Mouse (Mus musculus): ENCODE results near the gene Tbc1d22a. TPM values are rescaled to one million over a fixed set of nuclear protein-coding genes. Genes with fewer than 3 reads are reported as not detected.
"Not testable (repeated sequence)": the region's sequence is repeated elsewhere in the genome, so short reads cannot be mapped to it uniquely, and the experiment has no call there.

The Tbc1d22a gene
- polyA plus RNA-seq, 1 experiment from 2014 or later: 16.6 TPM

- H3K36me3 ChIP-seq (ENCODE audit: insufficient read depth, low read length): no peaks in the 10 kb centered on the region
- WGBS: 54% methylated on average over 12 of the region's 12 CpGs
- H3K27ac ChIP-seq (ENCODE audit: low read length): no peak overlapping the region
- H3K9me3 ChIP-seq (ENCODE audit: low read length): no peaks in the 10 kb centered on the region
- peaks cover 43% of the 10 kb centered on the region for H3K4me1 ChIP-seq (ENCODE audit: insufficient read depth, low read length)
- H3K4me3 ChIP-seq (ENCODE audit: low read length): no peak overlapping the region
- no peaks in the 10 kb centered on the region for H3K27me3 ChIP-seq (ENCODE audit: insufficient read depth, low read length)
- H3K9ac ChIP-seq (replicated peaks; ENCODE audit: low read length): no peak overlapping the region
- no peak overlapping the region for H3K4me2 ChIP-seq (replicated peaks; ENCODE audit: low read depth, low read length)
- no peak for ATAC-seq (ENCODE audit: low FRiP score, low TSS enrichment)
Measured at GRCm38 (mm10) chr15:86171316-86171715, 42.9 kb upstream of the Tbc1d22a start.

GRCm38 (mm10) chr15:86172124-86172523 lies 42.1 kb upstream of the Tbc1d22a start:
- no peak overlapping the region for H3K4me2 ChIP-seq (replicated peaks; ENCODE audit: low read depth, low read length)
- no peak overlapping the region for H3K4me3 ChIP-seq (ENCODE audit: low read length)
- ATAC-seq (ENCODE audit: low FRiP score, low TSS enrichment): no peak
- H3K9ac ChIP-seq (replicated peaks; ENCODE audit: low read length): no peak overlapping the region
- no peak overlapping the region for H3K27ac ChIP-seq (ENCODE audit: low read length)
- H3K9me3 ChIP-seq (ENCODE audit: low read length): no peaks in the 10 kb centered on the region
- 42% methylated on average over 3 of the region's 3 CpGs for WGBS
- peaks cover 43% of the 10 kb centered on the region for H3K4me1 ChIP-seq (ENCODE audit: insufficient read depth, low read length)
- no peaks in the 10 kb centered on the region for H3K36me3 ChIP-seq (ENCODE audit: insufficient read depth, low read length)
- no peaks in the 10 kb centered on the region for H3K27me3 ChIP-seq (ENCODE audit: insufficient read depth, low read length)

GRCm38 (mm10) chr15:86172526-86172925 lies 41.7 kb upstream of the Tbc1d22a start:
- Histone ChIP-seq H3K9me3 (ENCODE audit: low read length) (no peaks in the 10 kb centered on the region), H3K4me2 (replicated peaks; ENCODE audit: low read depth, low read length) (no peak overlapping the region), H3K27me3 (ENCODE audit: insufficient read depth, low read length) (no peaks in the 10 kb centered on the region), H3K36me3 (ENCODE audit: insufficient read depth, low read length) (no peaks in the 10 kb centered on the region), H3K27ac (ENCODE audit: low read length) (no peak overlapping the region), H3K9ac (replicated peaks; ENCODE audit: low read length) (no peak overlapping the region), H3K4me3 (ENCODE audit: low read length) (no peak overlapping the region), H3K4me1 (ENCODE audit: insufficient read depth, low read length) (peaks cover 43% of the 10 kb centered on the region)
- WGBS: 69% methylated on average over 6 of the region's 6 CpGs
- ATAC-seq (ENCODE audit: low FRiP score, low TSS enrichment): no peak

GRCm38 (mm10) chr15:86173136-86173985 lies 40.9 kb upstream of the Tbc1d22a start:
- Histone ChIP-seq H3K27ac (ENCODE audit: low read length) (peak overlapping the region; percentile 27; the same call in 1 of the 2 replicates), H3K36me3 (ENCODE audit: insufficient read depth, low read length) (no peaks in the 10 kb centered on the region), H3K4me3 (ENCODE audit: low read length) (no peak overlapping the region), H3K4me2 (replicated peaks; ENCODE audit: low read depth, low read length) (no peak overlapping the region), H3K9me3 (ENCODE audit: low read length) (no peaks in the 10 kb centered on the region), H3K27me3 (ENCODE audit: insufficient read depth, low read length) (no peaks in the 10 kb centered on the region), H3K4me1 (ENCODE audit: insufficient read depth, low read length) (peaks cover 40% of the 10 kb centered on the region), H3K9ac (replicated peaks; ENCODE audit: low read length) (no peak overlapping the region)
- WGBS: 21% methylated on average over 16 of the region's 16 CpGs
- ATAC-seq (ENCODE audit: low FRiP score, low TSS enrichment): no peak; the same call in 1 of the 2 replicates

- 76% methylated on average over 3 of the region's 3 CpGs for WGBS
Measured at GRCm38 (mm10) chr15:86175253-86176050, 38.8 kb upstream of the Tbc1d22a start.

GRCm38 (mm10) chr15:86176166-86176565 lies 38.1 kb upstream of the Tbc1d22a start:
- Histone ChIP-seq H3K4me1 (ENCODE audit: insufficient read depth, low read length) (peaks cover 26% of the 10 kb centered on the region), H3K4me3 (ENCODE audit: low read length) (no peak overlapping the region), H3K9me3 (ENCODE audit: low read length) (no peaks in the 10 kb centered on the region), H3K27me3 (ENCODE audit: insufficient read depth, low read length) (no peaks in the 10 kb centered on the region), H3K36me3 (ENCODE audit: insufficient read depth, low read length) (no peaks in the 10 kb centered on the region), H3K4me2 (replicated peaks; ENCODE audit: low read depth, low read length) (no peak overlapping the region), H3K27ac (ENCODE audit: low read length) (no peak overlapping the region), H3K9ac (replicated peaks; ENCODE audit: low read length) (no peak overlapping the region)
- 62% methylated on average over 10 of the region's 10 CpGs for WGBS
- ATAC-seq (ENCODE audit: low FRiP score, low TSS enrichment): no peak

More at GRCm38 (mm10) chr15:86175253-86176050, 38.8 kb upstream of the Tbc1d22a start:
- H3K4me3 ChIP-seq (ENCODE audit: low read length): no peak overlapping the region
- ATAC-seq (ENCODE audit: low FRiP score, low TSS enrichment): no peak
- no peaks in the 10 kb centered on the region for H3K9me3 ChIP-seq (ENCODE audit: low read length)
- H3K27ac ChIP-seq (ENCODE audit: low read length): no peak overlapping the region
- no peak overlapping the region for H3K4me2 ChIP-seq (replicated peaks; ENCODE audit: low read depth, low read length)
- H3K27me3 ChIP-seq (ENCODE audit: insufficient read depth, low read length): no peaks in the 10 kb centered on the region
- H3K36me3 ChIP-seq (ENCODE audit: insufficient read depth, low read length): no peaks in the 10 kb centered on the region
- H3K9ac ChIP-seq (replicated peaks; ENCODE audit: low read length): no peak overlapping the region
- H3K4me1 ChIP-seq (ENCODE audit: insufficient read depth, low read length): peaks cover 26% of the 10 kb centered on the region

GRCm38 (mm10) chr15:86176771-86177702 lies 37.2 kb upstream of the Tbc1d22a start:
- H3K4me3 ChIP-seq (ENCODE audit: low read length): no peak overlapping the region
- no peak overlapping the region for H3K4me2 ChIP-seq (replicated peaks; ENCODE audit: low read depth, low read length)
- no peaks in the 10 kb centered on the region for H3K36me3 ChIP-seq (ENCODE audit: insufficient read depth, low read length)
- 69% methylated on average over 21 of the region's 22 CpGs for WGBS
- no peak overlapping the region for H3K9ac ChIP-seq (replicated peaks; ENCODE audit: low read length)
- no peak overlapping the region for H3K27ac ChIP-seq (ENCODE audit: low read length)
- H3K27me3 ChIP-seq (ENCODE audit: insufficient read depth, low read length): no peaks in the 10 kb centered on the region
- H3K9me3 ChIP-seq (ENCODE audit: low read length): no peaks in the 10 kb centered on the region
- no peak for ATAC-seq (ENCODE audit: low FRiP score, low TSS enrichment)
- H3K4me1 ChIP-seq (ENCODE audit: insufficient read depth, low read length): peaks cover 27% of the 10 kb centered on the region

GRCm38 (mm10) chr15:86177703-86178251 lies 36.5 kb upstream of the Tbc1d22a start:
- WGBS: 73% methylated on average over 2 of the region's 2 CpGs
- peaks cover 29% of the 10 kb centered on the region for H3K4me1 ChIP-seq (ENCODE audit: insufficient read depth, low read length)
- not testable (repeated sequence) for H3K27me3 ChIP-seq (ENCODE audit: insufficient read depth, low read length); H3K36me3 ChIP-seq (ENCODE audit: insufficient read depth, low read length); H3K27ac ChIP-seq (ENCODE audit: low read length); H3K9ac ChIP-seq (replicated peaks; ENCODE audit: low read length); ATAC-seq (ENCODE audit: low FRiP score, low TSS enrichment); H3K4me2 ChIP-seq (replicated peaks; ENCODE audit: low read depth, low read length); H3K4me3 ChIP-seq (ENCODE audit: low read length); H3K9me3 ChIP-seq (ENCODE audit: low read length)

- H3K9me3 ChIP-seq (ENCODE audit: low read length): no peaks in the 10 kb centered on the region
- H3K27ac ChIP-seq (ENCODE audit: low read length): no peak overlapping the region
- no peak overlapping the region for H3K4me2 ChIP-seq (replicated peaks; ENCODE audit: low read depth, low read length)
- no peak overlapping the region for H3K4me3 ChIP-seq (ENCODE audit: low read length)
- no peak for ATAC-seq (ENCODE audit: low FRiP score, low TSS enrichment)
- H3K27me3 ChIP-seq (ENCODE audit: insufficient read depth, low read length): no peaks in the 10 kb centered on the region
- H3K9ac ChIP-seq (replicated peaks; ENCODE audit: low read length): no peak overlapping the region
- WGBS: 83% methylated on average over 6 of the region's 6 CpGs
- peaks cover 22% of the 10 kb centered on the region for H3K4me1 ChIP-seq (ENCODE audit: insufficient read depth, low read length)
- no peaks in the 10 kb centered on the region for H3K36me3 ChIP-seq (ENCODE audit: insufficient read depth, low read length)
Measured at GRCm38 (mm10) chr15:86178594-86178993, 35.7 kb upstream of the Tbc1d22a start.

Data from kidney, embryonic 16.5 days (tissue).